Mouse (Mus musculus) stomach, embryonic 14.5 days (tissue): ENCODE results near the gene Phf19. TPM values are rescaled to one million over a fixed set of nuclear protein-coding genes. Genes with fewer than 3 reads are reported as not detected.

Experiments
- ATAC-seq: fragments of 200-750 bp; cut with Nextera tagmentation; 2 replicates; pipeline ENCODE4 v1.8.0; 2017; ENCODE audit warnings: low read depth, moderate TSS enrichment; ENCODE audit not compliant: insufficient number of reproducible peaks, insufficient read depth, low FRiP score
- H3K27ac ChIP-seq: fragments of 300-500 bp; sonication (generic); 2 replicates; pipeline ENCODE4 v1.5.1; 2014; ENCODE audit warnings: mild to moderate bottlenecking, low read length, moderate library complexity, mixed read lengths
- H3K27me3 ChIP-seq: fragments of 300-500 bp; sonication (generic); 2 replicates; pipeline ENCODE4 v1.6.1; 2014; ENCODE audit warnings: low read length, control low read depth, mixed read lengths; ENCODE audit not compliant: control insufficient read depth, insufficient read depth
- H3K36me3 ChIP-seq: fragments of 300-500 bp; sonication (generic); 2 replicates; pipeline ENCODE4 v1.6.1; 2014; ENCODE audit warnings: mild to moderate bottlenecking, control low read depth, low read length, moderate library complexity, mixed read lengths; ENCODE audit not compliant: control insufficient read depth, insufficient read depth
- H3K4me1 ChIP-seq: fragments of 300-500 bp; sonication (generic); 2 replicates; pipeline ENCODE4 v1.6.1; 2014; ENCODE audit warnings: low read length, control low read depth, mixed read lengths; ENCODE audit not compliant: control insufficient read depth, insufficient read depth
- H3K4me2 ChIP-seq: fragments of 300-500 bp; sonication (generic); replicated peaks from 2 replicates; pipeline ENCODE4 v1.6.1; 2014; ENCODE audit warnings: low read depth, low read length, control low read depth
- H3K4me3 ChIP-seq: fragments of 300-500 bp; sonication (generic); 2 replicates; pipeline ENCODE4 v1.5.1; 2014; ENCODE audit warnings: low read depth, low read length, control low read depth
- H3K9ac ChIP-seq: fragments of 300-500 bp; sonication (generic); replicated peaks from 2 replicates; pipeline ENCODE4 v1.6.1; 2014; ENCODE audit warnings: low read depth, mild to moderate bottlenecking, control low read depth, low read length, moderate library complexity, mixed read lengths
- H3K9me3 ChIP-seq: fragments of 300-500 bp; sonication (generic); 2 replicates; pipeline ENCODE4 v1.6.1; 2016; ENCODE audit warnings: low read depth, low read length, control low read depth; ENCODE audit not compliant: control insufficient read depth
- WGBS: fragments of 180-500 bp; shearing (Covaris S2); extraction: QIAGEN DNeasy Blood & Tissue Kit; methylation state at CpG from one replicate; pipeline ENCODE4 v1.1.7; 2014; 5-methylcytosine and 5-hydroxymethylcytosine counted together
- polyA plus RNA-seq: library from polyadenylated mRNA; unstranded; fragments of >200 nt; fragmentation: Nextera tagmentation; extraction: Ambion mirVana; gene quantifications from 2 replicates; pipeline ENCODE4 v1.2.1, GENCODE M21; 2014

The Phf19 gene
- polyA plus RNA-seq, 1 experiment from 2014 or later = 11.9 TPM

DNA sequence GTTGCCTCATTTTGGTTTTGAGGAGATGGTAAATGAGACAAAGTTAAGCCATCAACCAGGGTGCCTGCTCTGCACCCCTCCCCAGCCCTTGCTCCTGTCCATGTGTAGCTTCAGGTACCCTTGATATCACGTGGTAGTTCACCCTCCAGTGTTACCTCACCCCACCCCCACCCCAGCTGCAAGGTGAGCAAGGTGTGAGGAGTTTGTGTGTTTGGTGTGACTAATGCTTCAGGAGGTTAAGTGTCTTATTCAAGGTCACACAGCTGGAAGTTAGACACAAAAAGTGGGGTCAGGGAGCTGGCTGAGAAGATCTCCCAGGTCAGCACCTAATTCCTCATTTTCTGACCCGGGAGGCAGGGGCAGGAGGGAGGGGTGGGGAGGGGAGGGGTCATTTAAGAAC, 8.9 kb upstream of the Phf19 start:
- H3K9me3 ChIP-seq = no peaks in the 10 kb centered on the region
- H3K27me3 ChIP-seq = no peaks in the 10 kb centered on the region
- no peak for ATAC-seq
- H3K27ac ChIP-seq = no peak overlapping the region
- H3K4me1 ChIP-seq = no peaks in the 10 kb centered on the region
- H3K9ac ChIP-seq = no peak overlapping the region
- 3% methylated on average over 2 of the region's 2 CpGs for WGBS
- H3K4me3 ChIP-seq = no peak overlapping the region
- H3K4me2 ChIP-seq = no peak overlapping the region
- H3K36me3 ChIP-seq = no peaks in the 10 kb centered on the region

DNA sequence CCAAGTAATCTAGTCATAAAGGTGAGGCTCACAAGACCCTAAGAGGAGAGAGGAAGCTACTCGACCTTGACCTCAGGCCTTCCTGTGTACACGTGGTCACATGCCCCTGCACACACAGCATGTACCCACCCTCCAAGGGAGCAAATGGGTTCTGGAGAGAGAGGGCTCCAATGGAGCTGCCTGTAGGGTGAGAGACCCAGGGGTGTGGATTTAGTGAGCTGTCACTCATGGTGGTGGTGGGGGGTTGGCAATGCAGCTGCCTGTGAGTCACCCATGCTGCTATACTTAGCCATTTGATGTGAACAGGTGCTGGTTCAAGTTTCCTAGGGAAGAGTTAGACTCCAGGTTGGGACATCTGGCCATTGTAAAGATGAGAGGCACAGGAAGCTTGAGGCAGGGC, 6.3 kb upstream of the Phf19 start:
- no peaks in the 10 kb centered on the region for H3K4me1 ChIP-seq
- H3K4me2 ChIP-seq = no peak overlapping the region
- no peak for ATAC-seq
- no peaks in the 10 kb centered on the region for H3K36me3 ChIP-seq
- no peaks in the 10 kb centered on the region for H3K27me3 ChIP-seq
- WGBS = 62% methylated on average over 2 of the region's 2 CpGs
- H3K9ac ChIP-seq = no peak overlapping the region
- H3K27ac ChIP-seq = no peak overlapping the region
- H3K9me3 ChIP-seq = no peaks in the 10 kb centered on the region
- H3K4me3 ChIP-seq = no peak overlapping the region

DNA sequence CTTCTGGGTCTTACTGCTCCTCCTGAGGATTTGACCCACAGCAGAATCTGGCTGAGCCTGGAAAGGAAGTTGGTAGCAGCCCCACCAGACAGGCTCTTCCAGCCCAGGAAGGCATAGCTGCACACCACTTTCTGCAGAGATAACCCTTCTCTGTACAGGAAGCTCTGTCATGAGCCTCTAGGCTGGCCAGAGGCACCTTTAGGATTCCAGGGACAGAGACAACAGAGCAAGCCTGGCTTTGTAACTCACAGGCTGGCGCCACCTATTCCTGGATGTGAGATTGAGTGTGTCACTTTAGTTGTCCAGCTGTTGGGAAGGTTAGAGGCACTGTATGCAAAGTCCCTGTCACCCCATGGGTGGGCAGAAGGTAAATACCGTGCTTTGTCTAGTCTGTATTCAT, 1.3 kb upstream of the Phf19 start:
- Histone ChIP-seq H3K4me3 (no peak overlapping the region), H3K27ac (no peak overlapping the region), H3K9ac (no peak overlapping the region), H3K4me1 (no peaks in the 10 kb centered on the region; the same call in 1 of the 2 replicates), H3K36me3 (no peaks in the 10 kb centered on the region), H3K27me3 (no peaks in the 10 kb centered on the region), H3K9me3 (no peaks in the 10 kb centered on the region), H3K4me2 (no peak overlapping the region)
- WGBS = 62% methylated on average over 2 of the region's 2 CpGs
- ATAC-seq = no peak

DNA sequence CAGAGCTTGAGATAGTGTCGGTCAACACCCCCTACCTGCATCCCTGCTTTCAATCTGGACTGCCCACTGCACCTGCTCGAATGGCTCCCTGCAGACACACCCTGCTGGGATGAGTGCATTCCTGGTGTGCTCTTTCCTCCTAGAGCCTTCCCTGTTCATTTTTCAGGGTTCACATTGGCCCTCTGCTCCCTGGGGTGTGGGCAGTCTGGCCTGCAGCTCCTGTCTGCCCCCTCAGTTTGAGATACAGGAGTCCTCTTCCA, 927 bp upstream of the Phf19 start:
- no peaks in the 10 kb centered on the region for H3K9me3 ChIP-seq
- H3K4me3 ChIP-seq = peak overlapping the region; percentile 60; the same call in 1 of the 2 replicates
- no peaks in the 10 kb centered on the region; the same call in 1 of the 2 replicates for H3K4me1 ChIP-seq
- peak overlapping the region; percentile 91; the same call in 1 of the 2 replicates for H3K4me2 ChIP-seq
- ATAC-seq = no peak
- H3K36me3 ChIP-seq = no peaks in the 10 kb centered on the region
- no peak overlapping the region for H3K27ac ChIP-seq
- 26% methylated on average over 2 of the region's 2 CpGs for WGBS
- no peak overlapping the region for H3K9ac ChIP-seq
- no peaks in the 10 kb centered on the region for H3K27me3 ChIP-seq

DNA sequence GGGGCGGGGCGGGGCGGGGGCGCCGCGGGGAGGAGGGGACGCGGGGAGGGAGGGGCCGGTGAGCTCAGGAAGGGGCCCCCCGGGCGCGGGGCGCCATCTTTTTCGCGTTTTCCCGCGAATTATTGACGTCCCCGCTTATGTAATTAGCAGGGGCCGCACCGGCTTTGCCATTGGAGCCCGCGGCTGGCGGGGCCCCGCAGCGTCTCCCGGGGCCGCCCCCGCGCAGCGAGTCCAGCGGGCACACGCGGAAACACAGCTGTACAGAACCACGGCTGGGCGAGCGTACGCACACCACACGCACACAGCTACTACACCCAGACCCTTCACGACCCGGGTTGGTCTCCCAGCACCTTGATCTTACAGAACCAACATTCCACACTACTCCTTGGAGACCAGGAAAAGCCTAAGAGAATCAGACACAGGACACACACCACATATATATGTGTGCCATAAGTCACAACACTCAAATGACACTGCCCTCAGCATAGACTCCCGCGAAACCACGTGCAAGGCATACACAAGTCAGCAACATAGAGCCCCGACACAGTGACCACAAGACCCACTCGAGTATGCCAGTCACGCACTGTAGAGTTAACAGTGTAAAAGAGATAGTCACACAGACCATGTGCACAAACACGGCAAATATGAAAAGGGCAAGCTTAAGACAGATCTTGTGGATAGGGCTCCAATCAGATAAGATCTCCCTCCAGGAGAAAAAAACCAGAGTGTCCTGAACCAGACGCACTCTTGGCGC, 420 bp upstream of the Phf19 start:
- peak; percentile 73 for ATAC-seq
- Histone ChIP-seq H3K4me3 (peak overlapping the region; percentile 60), H3K4me2 (peak overlapping the region; percentile 91), H3K4me1 (no peaks in the 10 kb centered on the region; the same call in 1 of the 2 replicates), H3K9me3 (no peaks in the 10 kb centered on the region), H3K36me3 (no peaks in the 10 kb centered on the region), H3K27me3 (no peaks in the 10 kb centered on the region), H3K9ac (peak overlapping the region; percentile 52), H3K27ac (no peak overlapping the region)
- WGBS = 4% methylated on average over 34 of the region's 50 CpGs

DNA sequence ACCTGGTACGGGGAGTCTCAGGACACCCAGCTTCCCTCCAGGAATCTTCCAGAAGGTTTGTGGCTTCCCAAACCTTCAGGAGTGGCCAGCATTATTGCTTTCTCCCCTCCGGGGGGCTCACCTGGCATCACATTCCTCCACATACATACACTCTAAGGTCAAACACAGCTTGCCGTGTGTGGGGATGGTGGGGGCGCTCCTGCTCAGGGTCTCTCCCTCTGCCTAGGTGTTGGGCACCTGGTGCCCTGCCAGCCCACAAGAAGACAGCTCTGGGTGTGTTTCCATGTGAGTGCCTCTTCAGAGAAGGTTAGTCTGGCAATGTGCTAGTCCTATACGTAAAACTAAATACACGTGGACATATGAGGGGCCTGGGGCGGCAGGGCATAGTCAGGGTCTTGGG, 1.2 kb downstream of the Phf19 start:
- ATAC-seq = no peak
- Histone ChIP-seq H3K27me3 (no peaks in the 10 kb centered on the region), H3K9me3 (no peaks in the 10 kb centered on the region), H3K4me2 (peak overlapping the region; percentile 91), H3K9ac (no peak overlapping the region), H3K4me1 (no peaks in the 10 kb centered on the region; the same call in 1 of the 2 replicates), H3K36me3 (no peaks in the 10 kb centered on the region), H3K4me3 (peak overlapping the region; percentile 60), H3K27ac (no peak overlapping the region)
- WGBS = 42% methylated on average over 7 of the region's 7 CpGs

DNA sequence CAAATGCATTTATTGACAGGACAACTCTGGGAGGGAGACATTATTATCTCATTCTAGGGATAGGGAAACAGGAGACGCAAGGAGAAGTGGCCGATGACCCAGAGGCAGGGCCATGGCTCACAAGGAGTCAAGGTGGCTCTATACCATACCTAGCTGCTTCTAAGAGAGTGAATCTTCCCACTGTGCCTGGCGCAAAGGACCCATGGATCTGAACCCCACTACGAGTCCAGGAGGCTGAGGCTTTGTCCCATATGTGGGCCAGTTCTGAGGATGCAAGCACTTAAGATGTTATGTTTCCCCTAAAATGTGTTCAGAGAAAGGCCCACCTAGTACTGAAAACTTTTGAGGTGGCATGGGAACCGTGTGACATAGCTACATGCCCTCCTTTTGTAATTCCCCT, 2.0 kb downstream of the Phf19 start:
- Histone ChIP-seq H3K4me2 (no peak overlapping the region), H3K4me1 (no peaks in the 10 kb centered on the region; the same call in 1 of the 2 replicates), H3K4me3 (no peak overlapping the region), H3K27me3 (no peaks in the 10 kb centered on the region), H3K36me3 (no peaks in the 10 kb centered on the region), H3K27ac (no peak overlapping the region), H3K9ac (no peak overlapping the region), H3K9me3 (no peaks in the 10 kb centered on the region)
- 87% methylated on average over 5 of the region's 5 CpGs for WGBS
- ATAC-seq = no peak

DNA sequence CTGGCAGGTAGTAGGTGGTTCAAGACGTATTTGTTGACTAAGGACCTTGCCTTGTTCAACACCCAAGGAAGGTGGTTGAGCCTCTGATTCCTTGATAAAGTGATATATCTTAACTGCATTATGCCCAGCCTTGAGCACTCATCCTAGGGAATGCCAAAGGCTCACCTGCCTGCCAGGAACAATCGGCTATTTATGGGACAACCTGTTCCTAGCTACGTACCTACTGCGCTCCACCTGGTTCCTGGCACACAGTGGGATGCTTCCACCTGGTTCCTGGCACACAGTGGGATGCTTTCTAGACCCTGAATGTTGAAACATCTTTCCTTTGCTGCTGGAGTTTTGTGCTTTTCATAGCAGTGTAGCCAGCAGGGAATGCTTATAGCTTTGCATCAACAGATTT, 4.1 kb downstream of the Phf19 start:
- H3K27me3 ChIP-seq = no peaks in the 10 kb centered on the region
- peaks cover 3% of the 10 kb centered on the region; the same call in 1 of the 2 replicates for H3K4me1 ChIP-seq
- no peak overlapping the region for H3K9ac ChIP-seq
- no peak for ATAC-seq
- no peaks in the 10 kb centered on the region for H3K36me3 ChIP-seq
- H3K9me3 ChIP-seq = no peaks in the 10 kb centered on the region
- no peak overlapping the region for H3K4me2 ChIP-seq
- 92% methylated on average over 4 of the region's 4 CpGs for WGBS
- H3K27ac ChIP-seq = no peak overlapping the region
- H3K4me3 ChIP-seq = no peak overlapping the region
